Mouse (Mus musculus): ENCODE measurements at regions not wholly inside any gene's neighbourhood (a gene's known extent, or its start where the extent isn't known, plus 50 kb on each side); places are given as distances from the start of the nearest gene placed in this dataset.

GRCm38 (mm10) chr2:137413432-137413831, 297.0 kb upstream of the Jag1 start:
- no peak for DNase-seq

GRCm38 (mm10) chr2:137409611-137410010, 293.2 kb upstream of the Jag1 start:
- DNase-seq = no peak

- DNase-seq = no peak
These were observed 291.9 kb upstream of the Jag1 start for GRCm38 (mm10) chr2:137408294-137408693.

GRCm38 (mm10) chr2:137393486-137393885, 277.0 kb upstream of the Jag1 start:
- no peak for DNase-seq

GRCm38 (mm10) chr2:137379816-137380215, 263.4 kb upstream of the Jag1 start:
- DNase-seq = no peak

GRCm38 (mm10) chr2:137375346-137375745, 258.9 kb upstream of the Jag1 start:
- DNase-seq = no peak

GRCm38 (mm10) chr2:137371062-137371461, 254.6 kb upstream of the Jag1 start:
- no peak for DNase-seq

- DNase-seq = peak; percentile 14
These were observed 246.6 kb upstream of the Jag1 start for GRCm38 (mm10) chr2:137363006-137363405.

GRCm38 (mm10) chr2:137357181-137357738, 240.8 kb upstream of the Jag1 start:
- no peak for DNase-seq

- DNase-seq = no peak
These were observed 227.3 kb upstream of the Jag1 start for GRCm38 (mm10) chr2:137343736-137344135.

- DNase-seq = no peak
These were observed 213.6 kb upstream of the Jag1 start for GRCm38 (mm10) chr2:137329995-137330394.

GRCm38 (mm10) chr2:137323445-137323844, 207.0 kb upstream of the Jag1 start:
- DNase-seq = no peak

GRCm38 (mm10) chr2:137310511-137310910, 194.1 kb upstream of the Jag1 start:
- no peak for DNase-seq

GRCm38 (mm10) chr2:137308116-137308515, 191.7 kb upstream of the Jag1 start:
- no peak for DNase-seq

GRCm38 (mm10) chr2:137301474-137302267, 185.2 kb upstream of the Jag1 start:
- no peak for DNase-seq

- no peak for DNase-seq
These were observed 172.8 kb upstream of the Jag1 start for GRCm38 (mm10) chr2:137289231-137289630.

GRCm38 (mm10) chr2:137271575-137272180, 155.2 kb upstream of the Jag1 start:
- no peak for DNase-seq

- DNase-seq = no peak
These were observed 146.5 kb upstream of the Jag1 start for GRCm38 (mm10) chr2:137262911-137263310.

- DNase-seq = no peak
These were observed 141.5 kb upstream of the Jag1 start for GRCm38 (mm10) chr2:137257847-137258515.

- DNase-seq = no peak
These were observed 131.5 kb upstream of the Jag1 start for GRCm38 (mm10) chr2:137247931-137248330.

- no peak for DNase-seq
These were observed 127.9 kb upstream of the Jag1 start for GRCm38 (mm10) chr2:137244370-137244769.

- DNase-seq = no peak
These were observed 127.5 kb upstream of the Jag1 start for GRCm38 (mm10) chr2:137243914-137244313.

GRCm38 (mm10) chr2:137236961-137237360, 120.5 kb upstream of the Jag1 start:
- no peak for DNase-seq
